Mouse (Mus musculus) limb, embryonic 10.5 days (tissue): Measurements from ENCODE around the gene Amhr2. TPM values are rescaled to one million over a fixed set of nuclear protein-coding genes. Genes with fewer than 3 reads are reported as not detected.

Source experiments
- DNase-seq: peaks from one replicate; pipeline ENCODE4 v3.0.0-alpha.2; 2017; ENCODE audit warnings: low spot score
- H3K27ac ChIP-seq: fragments of 300-500 bp; sonication (generic); 2 replicates; pipeline ENCODE4 v1.5.1; 2016; ENCODE audit warnings: mild to moderate bottlenecking
- H3K27me3 ChIP-seq: fragments of 300-500 bp; sonication (generic); 2 replicates; pipeline ENCODE4 v1.6.1; 2016; ENCODE audit warnings: low read depth, mild to moderate bottlenecking; ENCODE audit not compliant: poor library complexity, severe bottlenecking
- H3K36me3 ChIP-seq: fragments of 300-500 bp; sonication (generic); 2 replicates; pipeline ENCODE4 v1.6.1; 2016; ENCODE audit warnings: mild to moderate bottlenecking, moderate library complexity
- H3K4me1 ChIP-seq: fragments of 300-500 bp; sonication (generic); 2 replicates; pipeline ENCODE4 v1.6.1; 2016
- H3K4me3 ChIP-seq: fragments of 300-500 bp; sonication (generic); 2 replicates; pipeline ENCODE4 v1.5.1; 2016; ENCODE audit warnings: mild to moderate bottlenecking, moderate library complexity
- H3K9me3 ChIP-seq: fragments of 300-500 bp; sonication (generic); replicated peaks from 2 replicates; pipeline ENCODE4 v1.6.1; 2016; ENCODE audit warnings: mild to moderate bottlenecking
- WGBS: fragments of 180-500 bp; shearing (Covaris S2); methylation state at CpG from one replicate; pipeline ENCODE4 v1.1.7; 2016; 5-methylcytosine and 5-hydroxymethylcytosine counted together
- polyA plus RNA-seq: library from polyadenylated mRNA; unstranded; fragments of >200 nt; fragmentation: Nextera tagmentation; extraction: Ambion mirVana; gene quantifications from 2 replicates; pipeline ENCODE4 v1.2.1, GENCODE M21; 2016

Amhr2 gene
- polyA plus RNA-seq, 1 experiment from 2014 or later: not detected

DNA sequence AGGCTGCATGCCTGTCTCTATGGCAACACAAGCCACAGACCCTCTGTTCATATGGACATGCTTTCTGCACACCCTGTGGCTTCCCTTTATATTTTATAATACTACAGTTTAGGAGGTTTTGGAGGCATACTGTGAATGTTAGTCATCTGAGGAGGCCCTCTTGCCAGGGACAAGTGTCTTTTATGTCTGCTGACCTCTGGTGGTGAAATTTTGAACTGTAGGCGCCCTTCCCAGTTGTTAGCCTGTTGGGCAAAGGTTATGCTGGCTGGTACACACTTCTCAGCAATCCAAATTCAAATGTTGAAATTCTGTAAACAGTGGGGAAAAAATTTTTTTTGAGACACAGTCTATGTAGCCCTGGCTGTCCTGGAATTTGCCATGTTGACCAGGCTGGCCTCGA, 2.7 kb upstream of the Amhr2 start:
- Histone ChIP-seq H3K4me3 (no peak overlapping the region), H3K27me3 (no peaks in the 10 kb centered on the region), H3K27ac (no peak overlapping the region), H3K4me1 (0 out of 2 replicates have a peak, but pooled peaks cover 3% of the 10 kb centered on the region), H3K36me3 (peaks cover 7% of the 10 kb centered on the region; the same call in 1 of the 2 replicates), H3K9me3 (no peaks in the 10 kb centered on the region)
- WGBS: 48% methylated on average over 2 of the region's 2 CpGs
- DNase-seq: peak; percentile 87

DNA sequence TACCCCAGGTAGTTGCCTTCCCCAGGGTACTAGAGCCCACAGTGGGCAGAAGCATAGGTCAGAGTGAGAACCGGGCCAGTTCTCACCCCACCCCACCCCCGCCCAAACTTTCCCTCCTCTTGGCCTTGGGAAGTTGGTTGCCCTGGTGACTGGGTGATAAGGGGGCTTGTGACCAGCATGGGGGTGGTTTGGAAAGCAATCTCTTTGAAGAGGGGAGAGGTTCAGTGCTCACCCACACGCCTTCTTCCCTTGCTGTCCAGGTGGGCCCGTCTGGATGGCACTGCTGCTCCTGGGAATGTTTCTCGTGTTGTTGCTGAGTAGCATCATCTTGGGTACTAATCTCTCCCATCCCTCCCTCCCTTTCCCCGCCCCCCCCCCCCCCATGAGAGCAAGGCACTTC, 1.3 kb downstream of the Amhr2 start:
- 44% methylated on average over 5 of the region's 6 CpGs for WGBS
- Histone ChIP-seq H3K27me3 (no peaks in the 10 kb centered on the region), H3K4me3 (no peak overlapping the region), H3K27ac (no peak overlapping the region), H3K36me3 (no peaks in the 10 kb centered on the region), H3K9me3 (no peaks in the 10 kb centered on the region), H3K4me1 (peaks cover 6% of the 10 kb centered on the region; the same call in 1 of the 2 replicates)
- DNase-seq: no peak

GRCm38 (mm10) chr15:102449366-102449765, 4.2 kb downstream of the Amhr2 start:
- WGBS: 51% methylated on average over 8 of the region's 8 CpGs
- Histone ChIP-seq H3K36me3 (no peaks in the 10 kb centered on the region), H3K9me3 (no peaks in the 10 kb centered on the region), H3K4me3 (no peak overlapping the region), H3K27ac (no peak overlapping the region), H3K27me3 (no peaks in the 10 kb centered on the region), H3K4me1 (peaks cover 6% of the 10 kb centered on the region; the same call in 1 of the 2 replicates)
- DNase-seq: no peak

GRCm38 (mm10) chr15:102450928-102451327, 5.8 kb downstream of the Amhr2 start:
- Histone ChIP-seq H3K36me3 (no peaks in the 10 kb centered on the region), H3K4me1 (peaks cover 2% of the 10 kb centered on the region; the same call in 1 of the 2 replicates), H3K27me3 (no peaks in the 10 kb centered on the region), H3K4me3 (no peak overlapping the region), H3K9me3 (no peaks in the 10 kb centered on the region), H3K27ac (no peak overlapping the region)
- 47% methylated on average over 7 of the region's 7 CpGs for WGBS
- no peak for DNase-seq

GRCm38 (mm10) chr15:102451666-102452430, 6.7 kb downstream of the Amhr2 start:
- no peaks in the 10 kb centered on the region for H3K36me3 ChIP-seq
- peaks cover 2% of the 10 kb centered on the region; the same call in 1 of the 2 replicates for H3K4me1 ChIP-seq
- no peak overlapping the region for H3K4me3 ChIP-seq
- H3K27me3 ChIP-seq: no peaks in the 10 kb centered on the region
- DNase-seq: no peak
- WGBS: 82% methylated on average over 26 of the region's 26 CpGs
- no peaks in the 10 kb centered on the region for H3K9me3 ChIP-seq
- no peak overlapping the region for H3K27ac ChIP-seq

DNA sequence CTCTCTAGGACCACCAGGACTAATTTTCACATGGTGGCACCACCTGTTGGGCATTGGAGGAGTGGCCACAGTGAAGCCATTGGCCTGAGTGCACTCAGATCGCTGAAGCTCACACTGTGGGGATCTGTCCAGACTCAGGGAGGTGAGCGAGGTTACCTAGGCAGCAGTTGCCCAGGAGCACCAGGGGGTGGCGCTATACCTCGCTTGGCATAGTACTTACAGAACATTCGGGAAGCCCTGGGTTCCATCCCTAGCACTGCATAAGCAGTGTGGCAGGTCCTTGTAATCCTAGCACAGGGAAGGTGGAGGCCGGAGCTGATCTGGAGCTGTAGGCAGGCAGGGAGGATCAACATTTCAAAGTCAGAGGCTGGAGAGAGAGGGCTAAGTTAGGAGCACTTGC, 10.8 kb downstream of the Amhr2 start:
- H3K4me3 ChIP-seq: no peak overlapping the region
- WGBS: 37% methylated on average over 6 of the region's 6 CpGs

GRCm38 (mm10) chr15:102458050-102458736, 13.0 kb downstream of the Amhr2 start:
- Histone ChIP-seq H3K9me3 (no peaks in the 10 kb centered on the region), H3K27me3 (no peaks in the 10 kb centered on the region), H3K36me3 (peaks cover 7% of the 10 kb centered on the region), H3K4me3 (peak overlapping the region; percentile 56), H3K4me1 (peaks cover 24% of the 10 kb centered on the region), H3K27ac (0 out of 2 replicates have a peak overlapping the region, but pooled peaks have one; percentile 66)
- DNase-seq: no peak
- WGBS: 78% methylated on average over 5 of the region's 5 CpGs

More for the DNA sequence above, 10.8 kb downstream of the Amhr2 start:
- H3K27ac ChIP-seq: no peak overlapping the region
- DNase-seq: peak; percentile 43
- peaks cover 24% of the 10 kb centered on the region for H3K4me1 ChIP-seq
- H3K27me3 ChIP-seq: no peaks in the 10 kb centered on the region
- H3K9me3 ChIP-seq: no peaks in the 10 kb centered on the region
- H3K36me3 ChIP-seq: no peaks in the 10 kb centered on the region

GRCm38 (mm10) chr15:102458904-102459317, 13.7 kb downstream of the Amhr2 start, which contains the start of gene Prr13:
Gene Prr13 (plus strand): TSS chr15:102459028.
- Histone ChIP-seq H3K36me3 (peaks cover 11% of the 10 kb centered on the region), H3K4me3 (peak within 1 kb of the TSS; percentile 56), H3K9me3 (no peaks in the 10 kb centered on the region), H3K27me3 (no peaks in the 10 kb centered on the region), H3K4me1 (peaks cover 24% of the 10 kb centered on the region), H3K27ac (0 out of 2 replicates have a peak within 1 kb of the TSS, but pooled peaks have one; percentile 66)
- peak; percentile 83 for DNase-seq
- WGBS: under 1% methylated on average over 19 of the region's 19 CpGs

- H3K27ac ChIP-seq: 0 out of 2 replicates have a peak overlapping the region, but pooled peaks have one; percentile 66
Measured at GRCm38 (mm10) chr15:102459381-102459780, 14.2 kb downstream of the Amhr2 start.

GRCm38 (mm10) chr15:102459847-102460246, 14.7 kb downstream of the Amhr2 start:
- WGBS: 70% methylated on average over 5 of the region's 5 CpGs
- no peak for DNase-seq
- H3K4me3 ChIP-seq: 0 out of 2 replicates have a peak overlapping the region, but pooled peaks have one; percentile 56

More at GRCm38 (mm10) chr15:102459381-102459780, 14.2 kb downstream of the Amhr2 start:
- Histone ChIP-seq H3K4me1 (peaks cover 24% of the 10 kb centered on the region), H3K9me3 (no peaks in the 10 kb centered on the region), H3K4me3 (peak overlapping the region; percentile 56), H3K27me3 (no peaks in the 10 kb centered on the region), H3K36me3 (peaks cover 11% of the 10 kb centered on the region)
- 37% methylated on average over 6 of the region's 6 CpGs for WGBS
- DNase-seq: no peak

DNA sequence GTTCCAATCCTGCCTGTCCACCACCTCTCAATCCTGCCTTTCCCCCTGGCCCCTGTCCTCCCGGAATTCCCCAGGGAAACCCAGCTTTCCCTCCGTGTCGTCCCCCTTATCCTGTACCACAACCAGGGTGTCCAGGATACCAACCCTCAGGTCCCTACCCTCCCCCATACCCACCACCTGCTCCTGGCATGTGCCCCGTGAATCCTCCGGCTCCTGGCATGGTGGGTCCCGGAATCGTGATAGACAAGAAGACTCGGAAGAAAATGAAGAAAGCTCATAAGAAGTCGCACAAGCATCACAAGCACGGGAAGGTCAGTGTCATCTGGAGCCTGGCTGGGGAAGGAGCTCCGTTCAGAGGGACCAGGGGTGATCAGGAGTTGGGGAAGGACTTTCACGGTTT, 15.2 kb downstream of the Amhr2 start:
- no peak overlapping the region for H3K27ac ChIP-seq
- H3K27me3 ChIP-seq: no peaks in the 10 kb centered on the region
- peaks cover 11% of the 10 kb centered on the region for H3K36me3 ChIP-seq
- DNase-seq: no peak
- 83% methylated on average over 12 of the region's 12 CpGs for WGBS
- peaks cover 24% of the 10 kb centered on the region for H3K4me1 ChIP-seq
- H3K9me3 ChIP-seq: no peaks in the 10 kb centered on the region
- 0 out of 2 replicates have a peak overlapping the region, but pooled peaks have one; percentile 20 for H3K4me3 ChIP-seq

More at GRCm38 (mm10) chr15:102459847-102460246, 14.7 kb downstream of the Amhr2 start:
- Histone ChIP-seq H3K9me3 (no peaks in the 10 kb centered on the region), H3K4me1 (peaks cover 24% of the 10 kb centered on the region), H3K27me3 (no peaks in the 10 kb centered on the region), H3K36me3 (peaks cover 11% of the 10 kb centered on the region), H3K27ac (no peak overlapping the region)

DNA sequence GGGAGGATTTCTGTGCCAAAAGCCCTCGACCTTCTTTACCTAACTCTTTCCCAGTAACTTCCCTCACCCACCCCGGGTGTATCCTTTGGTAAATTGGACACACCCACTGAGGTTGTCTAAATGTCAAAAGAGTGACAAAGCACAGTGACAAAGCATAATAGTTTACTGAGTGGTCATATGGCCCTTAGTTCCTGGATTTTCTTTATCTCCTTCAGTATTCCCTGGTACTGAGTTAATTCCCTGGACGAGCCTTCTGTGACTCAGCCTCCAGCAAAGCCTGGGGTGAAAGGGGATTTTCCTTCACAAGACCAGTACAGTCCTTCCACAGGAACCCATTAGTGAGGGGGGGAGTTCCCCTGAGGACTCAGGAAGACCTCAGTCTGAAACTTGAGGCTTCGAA, 15.8 kb downstream of the Amhr2 start:
- Histone ChIP-seq H3K27me3 (no peaks in the 10 kb centered on the region), H3K27ac (no peak overlapping the region), H3K4me1 (peaks cover 24% of the 10 kb centered on the region), H3K36me3 (peaks cover 11% of the 10 kb centered on the region), H3K4me3 (no peak overlapping the region; the same call in 1 of the 2 replicates), H3K9me3 (no peaks in the 10 kb centered on the region)
- DNase-seq: no peak
- WGBS: 79% methylated on average over 4 of the region's 4 CpGs
